ENCODE assay signal across 15 mouse cellular contexts in the genomic region with DNA sequence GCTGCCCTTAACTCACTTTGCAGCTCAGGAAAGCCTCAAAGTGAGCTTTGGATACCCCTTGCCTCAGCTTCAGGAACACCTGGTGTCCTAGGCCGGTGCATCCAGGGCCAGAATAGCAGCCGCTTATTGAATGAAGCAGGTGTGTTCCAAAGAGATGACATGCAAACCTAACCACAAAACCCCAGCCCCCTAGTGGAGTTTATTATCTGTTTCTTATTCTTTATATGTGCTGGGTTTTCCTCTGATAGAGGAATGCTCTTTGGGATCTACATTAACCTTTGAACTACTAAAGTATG. TPM values are rescaled to one million over a fixed set of nuclear protein-coding genes. Genes with fewer than 3 reads are reported as not detected.
A peak's percentile ranks its signal among the peaks of the same experiment; 100 is the strongest.
DNase-seq lines count a peak whose midpoint lies in the region; ATAC-seq lines count a peak whose summit lies in the region.
"Had no signal": no experiment of that assay in that cellular context is flagged by ENCODE, and none has a peak within 500 bp of the region (broad histone marks: within the 10 kb centered on the region; RNA-seq: fewer than 3 reads in every experiment).

No protein-coding gene starts in this region.

- H3K4me2 ChIP-seq in hindbrain, embryonic 13.5 days = peak overlapping the region; percentile 98; the same call in 1 of the 2 replicates
- H3K4me2 ChIP-seq in hindbrain, embryonic 12.5 days (replicated peaks) = no peak overlapping the region
- no peak overlapping the region for H3K4me2 ChIP-seq in kidney, embryonic 16.5 days (replicated peaks; ENCODE audit: low read depth, low read length)

- no peaks in the 10 kb centered on the region for H3K9me3 ChIP-seq in hindbrain, embryonic 13.5 days
- H3K9me3 ChIP-seq in hindbrain, embryonic 12.5 days (replicated peaks) = no peaks in the 10 kb centered on the region
- H3K9me3 ChIP-seq in kidney, embryonic 16.5 days (ENCODE audit: low read length) = no peaks in the 10 kb centered on the region
- H3K9me3 ChIP-seq: megakaryocyte, embryonic 14.5 days; neural tube, embryonic 13.5 days had no signal

- no peaks in the 10 kb centered on the region for H3K27me3 ChIP-seq in hindbrain, embryonic 13.5 days
- H3K27me3 ChIP-seq in hindbrain, embryonic 12.5 days = no peaks in the 10 kb centered on the region
- H3K27me3 ChIP-seq in kidney, embryonic 16.5 days (ENCODE audit: insufficient read depth, low read length) = 0 out of 2 replicates have a peak, but pooled peaks cover 2% of the 10 kb centered on the region
- H3K27me3 ChIP-seq: megakaryocyte, embryonic 14.5 days; neural tube, embryonic 13.5 days had no signal

- peaks cover 21% of the 10 kb centered on the region for H3K4me1 ChIP-seq in hindbrain, embryonic 13.5 days (replicated peaks)
- peaks cover 9% of the 10 kb centered on the region for H3K4me1 ChIP-seq in hindbrain, embryonic 12.5 days
- H3K4me1 ChIP-seq in kidney, embryonic 16.5 days (ENCODE audit: insufficient read depth, low read length) = peaks cover 11% of the 10 kb centered on the region

- no peak overlapping the region for H3K27ac ChIP-seq in hindbrain, embryonic 13.5 days
- no peak overlapping the region for H3K27ac ChIP-seq in hindbrain, embryonic 12.5 days
- H3K27ac ChIP-seq in kidney, embryonic 16.5 days (ENCODE audit: low read length) = no peak overlapping the region
- H3K27ac ChIP-seq: neural tube, embryonic 13.5 days had no signal

- ATAC-seq in CD4-positive, CD25-positive, alpha-beta regulatory T cell, adult 4 months = no peak
- no peak for ATAC-seq in hindbrain, embryonic 13.5 days (ENCODE audit: low FRiP score)
- ATAC-seq in hindbrain, embryonic 12.5 days (ENCODE audit: low FRiP score) = no peak
- no peak for ATAC-seq in kidney, embryonic 16.5 days (ENCODE audit: low FRiP score, low TSS enrichment)
- ATAC-seq: intestine, postnatal 0 days; liver, postnatal 0 days had no signal

- no peak overlapping the region for H3K9ac ChIP-seq in hindbrain, embryonic 13.5 days
- H3K9ac ChIP-seq in hindbrain, embryonic 12.5 days = no peak overlapping the region
- no peak overlapping the region for H3K9ac ChIP-seq in kidney, embryonic 16.5 days (replicated peaks; ENCODE audit: low read length)

- no peak overlapping the region for H3K4me3 ChIP-seq in hindbrain, embryonic 13.5 days
- H3K4me3 ChIP-seq in hindbrain, embryonic 12.5 days = no peak overlapping the region
- H3K4me3 ChIP-seq in kidney, embryonic 16.5 days (ENCODE audit: low read length) = no peak overlapping the region

- DNase-seq in CD4-positive, CD25-positive, alpha-beta regulatory T cell, adult 2 months (ENCODE audit: low read depth, low spot score) = peak; percentile 27
- DNase-seq in MN1 (ENCODE audit: low spot score) = peak; percentile 30
- peak; percentile 56 for DNase-seq in thymus, postnatal 14 days
- DNase-seq in left cerebral cortex, postnatal 25 days (ENCODE audit: low spot score in 2 of 2) = no peak
- DNase-seq: adrenal gland, postnatal 25 days; gastrocnemius, postnatal 25 days; liver; liver, postnatal 0 days had no signal

- intact Hi-C loops in left cerebral cortex, postnatal 25 days (cut with DNase I) = no loop called here

- 95% methylated on average over 2 of the region's 2 CpGs for WGBS in hindbrain, embryonic 13.5 days
- 98% methylated on average over 2 of the region's 2 CpGs for WGBS in hindbrain, embryonic 12.5 days
- 90% methylated on average over 2 of the region's 2 CpGs for WGBS in kidney, embryonic 16.5 days

- H3K36me3 ChIP-seq in hindbrain, embryonic 13.5 days = no peaks in the 10 kb centered on the region
- no peaks in the 10 kb centered on the region for H3K36me3 ChIP-seq in hindbrain, embryonic 12.5 days
- no peaks in the 10 kb centered on the region for H3K36me3 ChIP-seq in kidney, embryonic 16.5 days (ENCODE audit: insufficient read depth, low read length)

RNA-seq across cellular contexts. Expression of gene Cry1, which starts 1.6 kb away (rescaled TPM):
- 1 to 10 TPM; 3.4 to 6.7 TPM for polyA plus RNA-seq in CD4-positive, CD25-positive, alpha-beta regulatory T cell, adult 4 months (2017; shearing (Covaris generic))
- 32.0 and 33.8 TPM in 2 replicates for polyA plus RNA-seq in hindbrain, embryonic 13.5 days (2015; fragmentation: Nextera tagmentation; extraction: Ambion mirVana)
- 37.5 and 37.8 TPM in 2 replicates for polyA plus RNA-seq in hindbrain, embryonic 12.5 days (2016; fragmentation: Nextera tagmentation; extraction: Ambion mirVana)
- 27.8 and 29.0 TPM in 2 replicates for polyA plus RNA-seq in kidney, embryonic 16.5 days (2015; fragmentation: Nextera tagmentation; extraction: Ambion mirVana)
- 10 to 100 TPM; 18.6 to 19.5 TPM for total RNA-seq in left cerebral cortex, postnatal 25 days (2021)

RNA-seq across cellular contexts. Expression of gene Mterf2, which starts 58.6 kb away (rescaled TPM):
- polyA plus RNA-seq in CD4-positive, CD25-positive, alpha-beta regulatory T cell, adult 4 months (2017; shearing (Covaris generic)) = 10 to 100 TPM; 25.2 to 26.1 TPM
- 34.3 and 38.5 TPM in 2 replicates for polyA plus RNA-seq in hindbrain, embryonic 13.5 days (2015; fragmentation: Nextera tagmentation; extraction: Ambion mirVana)
- polyA plus RNA-seq in hindbrain, embryonic 12.5 days (2016; fragmentation: Nextera tagmentation; extraction: Ambion mirVana) = 30.8 and 34.6 TPM in 2 replicates
- 13.7 and 16.7 TPM in 2 replicates for polyA plus RNA-seq in kidney, embryonic 16.5 days (2015; fragmentation: Nextera tagmentation; extraction: Ambion mirVana)
- total RNA-seq in left cerebral cortex, postnatal 25 days (2021) = 10 to 100 TPM; 14.8 to 17.3 TPM

Comparison
In these comparisons a context has a peak if more than half of its experiments do, and no peak if none do; other contexts are left out.
1. DNase-seq: peak in CD4-positive, CD25-positive, alpha-beta regulatory T cell, adult 2 months (single experiment), MN1 (single experiment) and thymus, postnatal 14 days (single experiment); none in left cerebral cortex, postnatal 25 days (0 of 2).